Mouse (Mus musculus) NIH3T3 (cell line): ENCODE measurements around the gene Pcdh15.

Source experiments
- DNase-seq: peaks from one replicate; pipeline ENCODE4 v3.0.0-alpha.2; 2012; ENCODE audit warnings: low read depth

The Pcdh15 gene

DNA sequence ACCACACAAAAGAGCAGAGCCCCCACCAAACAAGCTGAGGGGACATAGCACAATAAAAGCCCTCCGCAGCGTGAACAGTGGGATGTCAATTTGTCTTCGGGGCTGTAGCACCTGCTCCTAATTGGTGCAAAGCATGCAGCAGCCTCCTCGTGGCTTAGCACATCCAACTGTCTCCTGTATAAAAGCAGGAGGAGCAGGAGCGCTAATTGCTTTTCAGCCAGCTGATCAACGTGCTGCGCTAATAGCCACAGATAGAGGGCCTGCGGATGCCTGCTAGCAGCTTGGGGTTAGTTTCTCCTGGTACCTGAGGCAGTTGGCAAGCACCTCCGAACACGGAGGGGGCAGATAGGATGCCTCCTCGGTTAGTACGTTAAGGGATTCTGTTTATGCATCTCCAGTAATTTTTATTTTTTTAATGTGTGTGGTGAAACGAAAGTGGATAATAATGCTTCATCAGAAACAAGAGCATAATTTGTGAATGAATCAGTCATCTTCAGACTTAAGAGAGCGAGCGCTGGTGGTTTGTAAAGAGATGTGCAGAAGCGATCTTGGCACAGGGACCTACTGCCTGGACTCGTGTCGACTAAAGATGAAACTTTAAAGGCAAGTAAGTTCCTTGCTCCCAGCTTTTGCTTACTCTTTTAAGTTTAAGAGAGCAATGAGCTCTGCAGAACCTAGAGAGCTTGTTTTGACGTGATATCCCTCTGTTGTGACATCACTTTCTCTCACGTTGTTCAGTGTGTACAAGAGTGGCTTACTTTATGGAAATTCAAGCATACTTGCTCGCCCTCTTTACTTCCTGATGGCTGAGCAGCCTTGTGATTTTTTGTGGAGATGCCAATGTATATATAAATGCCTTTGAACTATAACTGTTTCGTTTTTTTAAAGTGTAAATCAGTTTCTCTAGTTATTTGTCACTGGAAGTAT, 722.8 kb downstream of the Pcdh15 start:
- DNase-seq: no peak

DNA sequence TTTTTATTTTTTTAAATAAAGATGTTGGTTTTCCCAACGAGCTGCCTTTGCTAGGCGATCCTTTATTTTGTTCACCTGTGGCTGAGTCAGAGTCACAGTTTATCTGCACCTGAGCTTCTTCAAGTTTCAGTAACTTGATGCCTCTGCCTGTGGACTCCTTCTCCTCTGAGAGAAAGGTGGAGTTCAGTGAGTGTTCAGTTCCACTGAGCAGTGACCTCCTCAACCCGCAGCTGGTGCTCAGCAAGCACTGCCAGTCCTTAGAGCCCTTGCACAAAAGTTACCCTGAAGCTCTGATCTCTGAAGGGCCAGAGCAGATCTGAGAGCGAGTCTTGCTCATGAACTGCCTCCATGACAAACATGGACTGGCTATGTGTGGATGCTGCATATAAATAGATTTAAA, 724.1 kb downstream of the Pcdh15 start:
- no peak for DNase-seq

DNA sequence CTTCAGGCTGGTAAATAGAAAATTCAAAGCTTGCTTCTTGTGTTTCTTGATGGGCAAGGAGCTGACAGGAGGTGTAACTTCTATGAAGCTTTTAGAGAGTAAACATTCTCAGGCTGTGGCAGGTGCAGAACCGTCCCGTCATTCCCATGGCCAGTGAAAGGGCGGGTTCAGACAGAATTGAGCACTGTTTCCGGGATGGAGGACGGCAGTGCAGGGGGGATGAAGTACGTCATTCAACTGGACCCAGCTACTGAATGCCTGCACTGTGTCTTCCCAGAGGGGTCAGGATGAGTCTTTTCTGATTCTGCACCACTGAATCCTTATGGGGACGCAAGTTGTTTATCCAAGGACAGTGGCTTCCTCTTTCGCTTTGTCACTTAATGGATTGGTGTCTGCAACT, 727.2 kb downstream of the Pcdh15 start:
- no peak for DNase-seq

DNA sequence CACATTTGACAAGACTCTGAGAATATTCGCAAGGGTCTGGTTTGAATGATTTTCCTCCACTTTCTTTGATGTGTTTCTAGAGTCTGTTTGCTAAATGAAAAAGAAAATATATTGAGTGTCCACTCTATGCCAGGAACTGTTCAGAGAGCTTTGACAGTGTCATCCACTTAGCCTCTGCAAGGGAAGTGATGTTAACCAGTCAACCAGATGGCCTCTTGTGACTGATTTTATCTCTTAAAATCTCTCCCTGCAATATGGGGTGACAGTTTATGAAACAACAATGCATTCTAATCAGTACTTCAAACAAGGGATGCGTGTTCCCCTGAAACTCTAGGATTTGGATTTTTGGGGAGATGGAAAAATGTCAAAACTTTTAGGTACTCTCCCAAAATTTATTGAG, 729.6 kb downstream of the Pcdh15 start:
- no peak for DNase-seq

DNA sequence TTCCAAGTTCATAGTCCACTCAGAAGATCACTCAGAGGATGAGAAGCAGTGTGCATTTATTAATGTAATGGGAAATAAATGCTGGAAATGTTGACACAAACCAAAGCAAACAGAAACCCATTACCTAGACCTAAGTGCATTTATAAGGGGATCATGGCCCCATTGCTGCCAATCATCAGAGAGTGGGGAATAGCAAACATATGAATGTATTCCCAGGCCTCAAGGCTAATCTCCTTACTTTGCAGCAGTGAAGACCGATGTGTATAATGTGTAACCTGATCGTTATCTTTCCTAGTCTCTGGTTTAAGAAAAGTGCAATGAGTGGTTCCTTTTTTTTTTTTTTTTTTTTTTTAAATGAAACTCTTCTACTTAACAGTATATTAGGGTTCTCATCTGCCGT, 745.9 kb downstream of the Pcdh15 start:
- no peak for DNase-seq

DNA sequence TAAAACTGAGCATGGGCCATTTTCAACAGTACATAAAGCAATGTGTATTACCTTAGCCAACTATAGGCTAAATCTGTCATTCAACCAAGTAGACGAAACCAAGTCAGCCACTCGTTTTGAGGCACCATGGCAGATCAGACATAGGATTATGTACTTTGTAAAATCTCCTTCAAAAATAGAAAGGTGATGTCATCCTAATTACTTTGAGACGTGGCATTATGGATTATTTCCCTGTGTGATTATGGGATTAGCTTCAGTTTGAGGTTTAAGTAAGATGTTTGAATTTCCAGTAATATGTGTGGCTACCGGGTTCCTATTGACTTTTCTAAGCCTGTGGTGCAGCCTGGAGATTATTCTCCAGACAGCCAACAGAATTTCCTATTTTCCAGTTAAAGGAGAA, 763.0 kb downstream of the Pcdh15 start:
- DNase-seq: no peak

DNA sequence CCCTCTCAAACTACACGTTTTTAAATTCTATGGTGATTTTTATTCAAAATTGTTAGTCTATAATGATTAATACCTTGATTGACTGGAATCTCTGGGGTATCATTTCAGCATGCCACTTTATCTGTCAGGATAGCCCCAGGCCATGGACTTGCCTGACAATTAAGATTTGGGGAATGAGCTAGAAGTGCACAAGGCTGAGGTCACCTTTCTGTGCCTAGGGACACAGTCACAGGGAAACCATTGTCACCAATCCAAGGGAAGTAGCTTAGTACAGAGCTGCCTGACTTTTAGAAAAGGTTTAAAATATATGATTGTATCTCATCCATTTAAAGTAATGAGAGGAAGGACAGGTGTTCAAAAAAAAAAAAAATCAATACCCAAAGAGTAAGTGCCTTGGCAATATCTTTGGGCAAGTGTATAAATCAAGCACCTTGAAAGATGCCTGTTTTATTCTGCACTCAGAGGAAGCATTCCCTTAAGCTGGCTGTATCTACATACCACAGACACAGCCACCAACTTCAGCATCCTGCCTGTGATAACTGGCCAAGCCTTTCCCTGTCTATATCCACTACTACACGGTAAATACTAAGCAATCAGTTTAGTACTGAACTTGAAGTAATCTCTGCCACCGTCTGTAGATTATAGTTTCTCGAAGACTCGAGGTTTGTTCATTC, 779.0 kb downstream of the Pcdh15 start:
- no peak for DNase-seq

DNA sequence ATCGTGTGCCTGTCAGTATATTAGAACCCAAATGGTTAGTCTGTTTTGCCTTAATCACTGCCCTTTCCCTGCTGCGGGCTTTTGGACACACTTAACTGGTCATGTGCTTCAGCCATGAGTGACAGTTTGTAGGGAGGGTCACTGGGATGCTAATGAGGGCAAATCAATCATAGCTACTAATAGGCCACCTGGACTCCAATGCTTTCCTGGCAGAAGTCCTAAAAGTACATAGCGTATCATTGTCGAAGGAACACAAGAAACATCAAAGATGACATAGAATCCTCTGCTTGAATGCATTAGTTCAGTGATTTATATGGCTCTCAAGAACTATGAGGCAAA, 779.6 kb downstream of the Pcdh15 start:
- no peak for DNase-seq

DNA sequence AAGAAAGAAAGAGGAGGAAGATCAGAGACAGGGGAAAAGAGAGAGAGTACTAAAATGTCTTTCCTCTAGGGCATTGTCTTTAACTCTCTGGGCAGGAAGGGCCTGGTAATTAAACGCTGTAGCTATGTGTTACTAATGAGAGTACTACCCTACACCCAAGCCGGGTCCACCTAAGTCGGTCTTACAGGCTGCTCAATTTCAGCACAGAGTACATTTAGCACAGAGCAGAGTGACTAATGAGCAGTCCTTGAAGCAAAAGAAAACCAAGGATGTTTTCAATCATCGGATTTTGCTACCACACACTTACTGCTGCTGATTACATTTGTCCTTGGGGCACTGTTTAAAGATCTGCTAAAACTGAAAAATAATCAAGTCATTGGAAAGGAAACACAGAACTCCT, 788.6 kb downstream of the Pcdh15 start:
- no peak for DNase-seq

DNA sequence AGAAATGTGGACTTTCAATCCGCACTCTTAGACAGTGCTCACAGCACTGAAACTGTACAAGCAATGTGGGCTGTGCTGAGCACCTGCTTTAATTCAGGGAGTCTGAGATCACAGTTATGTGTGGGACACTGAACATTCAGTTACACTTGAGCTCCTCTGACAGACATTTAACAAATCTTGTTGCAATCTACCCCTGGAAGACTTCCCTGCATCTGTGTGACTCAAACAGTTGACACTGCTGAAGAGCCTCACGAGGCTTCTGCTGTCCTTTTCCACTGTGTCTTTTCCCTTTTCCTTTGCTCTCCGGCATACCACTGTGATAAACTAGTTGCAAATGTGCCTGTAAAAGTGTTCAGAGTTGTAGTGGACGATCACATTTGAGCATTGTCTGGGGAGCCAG, 793.1 kb downstream of the Pcdh15 start:
- no peak for DNase-seq

DNA sequence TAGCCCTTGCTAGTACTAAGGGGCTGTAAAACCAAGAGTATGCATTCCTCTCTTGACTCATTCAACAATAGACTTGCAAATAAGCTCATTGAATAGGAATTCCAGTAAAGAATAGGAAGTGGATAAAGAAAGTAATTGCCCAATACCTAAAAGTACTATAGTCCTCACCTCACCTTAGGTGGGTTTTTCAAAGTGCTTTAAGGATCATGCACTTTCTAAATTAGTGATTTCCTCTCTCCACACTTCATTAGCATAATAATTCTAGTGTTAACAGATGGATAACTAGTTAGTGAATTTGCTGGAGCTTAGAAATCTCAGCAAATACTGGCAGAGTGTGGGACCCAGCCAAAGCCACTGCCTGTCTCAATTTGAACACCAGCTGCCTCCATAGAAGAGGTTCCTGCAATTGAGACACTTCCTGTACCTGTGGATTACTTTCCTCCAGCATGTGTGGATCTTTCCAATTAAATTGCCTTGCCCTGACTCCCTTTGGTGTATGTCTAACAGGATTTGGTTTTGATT, 797.0 kb downstream of the Pcdh15 start:
- no peak for DNase-seq

DNA sequence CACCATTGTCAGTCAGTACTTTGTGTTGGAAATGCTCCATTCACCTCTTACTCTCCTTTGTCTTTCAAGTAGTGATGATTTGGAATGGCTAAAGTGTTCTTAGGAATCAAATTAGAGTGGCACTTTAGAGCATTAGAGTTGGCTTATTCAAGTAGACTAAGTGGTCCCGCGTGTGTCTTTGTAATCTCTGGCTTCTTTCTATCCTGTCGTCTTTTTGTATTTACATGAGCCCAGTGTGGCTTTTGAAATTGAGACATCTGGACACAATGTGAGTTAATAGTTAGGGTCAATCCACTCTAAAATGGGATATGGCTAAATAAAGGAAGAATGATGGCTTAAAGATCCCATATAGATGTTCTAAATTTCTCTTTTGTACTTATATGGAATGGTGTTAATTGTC, 800.0 kb downstream of the Pcdh15 start:
- DNase-seq: no peak

DNA sequence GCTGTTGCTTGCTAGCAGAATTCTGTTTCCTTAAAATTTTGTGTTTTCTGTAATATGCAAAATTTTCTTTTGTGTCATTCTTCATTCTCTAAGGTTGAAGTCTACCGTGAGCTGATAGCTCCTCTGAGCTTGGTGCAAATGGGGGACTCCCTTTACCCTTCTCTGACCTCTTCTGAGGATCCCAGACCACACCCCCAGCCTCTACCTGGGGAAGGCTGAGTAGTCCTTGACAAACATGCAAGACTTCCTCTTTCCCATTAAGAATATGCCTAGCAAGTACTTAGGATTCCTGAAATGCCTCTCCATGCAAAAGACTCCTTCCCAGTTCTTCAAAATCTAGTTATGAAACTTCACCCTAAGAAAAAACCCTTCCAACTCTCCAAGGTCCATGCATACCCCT, 808.5 kb downstream of the Pcdh15 start:
- DNase-seq: no peak

DNA sequence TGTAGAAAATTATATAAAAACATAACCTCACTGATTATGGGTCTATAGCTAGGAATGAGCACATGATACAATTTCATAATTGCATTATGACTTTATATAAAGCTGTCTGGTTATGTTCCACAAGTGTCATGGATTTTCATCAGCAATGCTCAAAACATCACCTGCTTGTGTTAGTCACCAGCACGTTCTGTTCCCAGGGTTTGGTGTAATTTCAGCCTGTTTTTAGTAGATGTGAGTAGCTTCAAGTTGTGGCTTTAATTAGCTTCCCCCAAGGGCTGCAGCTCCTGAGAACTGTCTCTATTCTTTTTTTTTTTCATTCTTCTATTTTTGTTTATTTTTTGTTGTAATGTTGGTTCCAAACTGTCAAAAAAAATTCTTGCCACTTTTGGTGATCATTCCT, 809.4 kb downstream of the Pcdh15 start:
- no peak for DNase-seq

DNA sequence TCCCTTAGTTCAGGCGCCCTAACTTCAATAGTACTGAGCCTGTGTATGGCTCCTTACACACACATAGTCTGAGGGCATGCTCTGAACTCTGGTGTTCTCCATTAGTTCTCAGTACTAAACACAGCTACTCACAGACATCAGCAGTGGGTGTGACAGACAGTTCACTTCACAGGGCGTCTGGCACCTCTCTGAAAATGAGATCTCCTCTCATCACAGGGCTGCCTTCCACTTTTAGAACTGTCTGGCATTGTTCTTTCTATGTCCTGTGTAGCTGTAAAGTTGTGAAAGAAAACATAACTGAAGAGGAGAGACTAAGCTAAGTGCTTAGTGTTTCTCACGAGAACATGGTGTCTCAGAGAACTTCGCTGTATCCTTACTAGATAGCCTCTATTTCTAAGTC, 816.0 kb downstream of the Pcdh15 start:
- DNase-seq: no peak

DNA sequence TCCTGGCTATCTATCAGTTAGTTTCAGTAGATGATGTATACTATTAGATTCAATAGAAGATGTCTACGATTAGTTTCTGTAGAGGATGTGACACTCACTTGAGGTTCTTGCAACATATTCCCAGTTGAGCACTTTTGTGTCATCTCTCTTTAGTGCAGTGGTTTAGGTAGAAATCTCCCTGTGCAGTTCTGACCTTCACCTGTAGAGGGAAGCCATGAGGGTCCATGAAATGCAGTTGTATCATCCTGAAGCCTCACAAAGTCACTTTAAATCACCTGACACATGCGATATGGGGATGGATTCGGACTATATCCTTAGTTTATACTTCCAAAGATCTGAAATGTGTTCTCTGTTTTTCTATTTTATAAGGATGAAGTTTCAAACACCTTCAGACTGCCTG, 822.4 kb downstream of the Pcdh15 start:
- DNase-seq: peak; percentile 22

DNA sequence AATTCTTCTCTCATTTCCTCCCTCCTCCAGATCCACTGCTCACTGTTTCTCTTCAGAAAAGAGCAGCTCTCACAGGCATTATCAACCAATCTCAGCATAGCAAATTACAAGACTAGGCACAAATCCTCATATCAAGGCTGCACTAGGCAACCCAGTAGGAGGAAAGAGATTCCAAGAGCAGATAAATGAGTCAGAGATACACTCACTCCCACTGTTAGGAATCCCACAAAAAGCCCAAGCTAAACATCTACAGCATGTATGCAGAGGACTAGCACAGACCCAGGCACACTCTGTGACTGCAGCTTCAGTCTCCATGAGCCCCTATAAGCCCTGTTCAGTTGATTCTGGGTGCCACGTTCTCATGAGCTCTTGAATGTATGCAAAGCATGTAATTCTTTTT, 829.5 kb downstream of the Pcdh15 start:
- no peak for DNase-seq

DNA sequence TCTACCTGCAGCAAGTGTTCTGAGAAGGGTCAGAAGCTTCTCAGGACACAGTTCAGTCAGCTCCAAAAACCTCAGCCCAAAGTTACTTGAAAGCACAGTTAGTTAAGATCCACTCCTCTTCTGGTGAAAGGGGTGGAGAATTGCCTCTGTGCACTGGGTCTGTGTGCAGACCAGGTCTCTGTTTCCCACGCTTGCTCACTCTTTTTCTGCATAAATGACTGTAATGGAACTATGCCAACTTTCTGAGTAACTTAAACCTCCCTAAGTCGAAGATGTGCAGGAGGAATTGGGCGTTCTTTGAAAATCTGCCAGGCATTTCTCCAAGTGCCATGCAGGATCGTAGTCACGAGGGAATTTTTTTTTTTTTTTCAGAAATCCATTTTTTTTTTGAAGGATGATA, 830.6 kb downstream of the Pcdh15 start:
- peak; percentile 6 for DNase-seq

DNA sequence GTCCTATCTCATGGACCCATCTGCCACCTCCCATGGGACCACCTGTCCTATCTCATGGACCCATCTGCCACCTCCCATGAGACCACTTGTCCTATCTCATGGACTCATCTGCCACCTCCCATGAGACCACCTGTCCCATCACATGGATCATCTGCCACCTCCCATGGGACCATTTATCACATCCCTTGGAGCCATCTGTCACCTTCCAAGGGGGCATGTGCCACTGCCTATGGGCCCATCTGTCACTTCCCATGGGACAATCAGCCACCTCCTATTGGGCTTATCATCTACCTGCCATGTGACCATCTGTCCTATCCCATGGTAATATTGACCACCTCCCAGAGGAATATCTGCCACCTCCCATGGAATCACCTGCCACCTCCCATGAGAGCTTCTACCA, 832.0 kb downstream of the Pcdh15 start:
- no peak for DNase-seq

DNA sequence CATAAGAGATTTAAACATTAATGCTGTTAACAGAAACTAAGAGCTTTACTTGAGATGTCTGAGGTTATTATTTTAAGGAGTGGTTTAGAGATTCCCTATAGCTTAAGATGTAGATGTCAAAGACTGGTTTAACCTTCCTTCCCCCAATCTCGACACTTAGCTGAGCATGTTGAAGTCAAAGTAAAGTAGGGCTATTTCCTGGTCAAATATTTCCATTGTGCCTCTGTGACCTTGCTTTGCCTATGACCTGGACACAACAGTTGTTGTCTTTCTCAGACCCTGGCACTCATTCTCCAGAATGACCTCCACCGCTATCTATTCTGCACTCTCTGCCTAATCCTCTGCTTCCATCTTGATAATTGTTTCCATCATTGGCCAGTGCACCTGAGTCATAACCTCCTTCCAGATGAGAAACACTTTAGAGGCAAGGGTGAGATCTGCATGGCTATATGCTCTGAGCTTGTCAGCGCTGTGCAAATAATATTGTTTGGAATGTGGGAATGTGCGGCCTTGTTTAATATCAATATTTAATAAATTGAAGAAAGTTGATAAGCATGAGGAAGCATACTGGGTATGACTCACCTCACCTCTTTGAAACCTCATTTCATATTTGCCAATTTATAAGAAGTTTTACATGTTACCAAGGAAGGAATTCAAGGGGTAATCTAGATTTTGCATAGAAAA, 833.0 kb downstream of the Pcdh15 start:
- DNase-seq: no peak

DNA sequence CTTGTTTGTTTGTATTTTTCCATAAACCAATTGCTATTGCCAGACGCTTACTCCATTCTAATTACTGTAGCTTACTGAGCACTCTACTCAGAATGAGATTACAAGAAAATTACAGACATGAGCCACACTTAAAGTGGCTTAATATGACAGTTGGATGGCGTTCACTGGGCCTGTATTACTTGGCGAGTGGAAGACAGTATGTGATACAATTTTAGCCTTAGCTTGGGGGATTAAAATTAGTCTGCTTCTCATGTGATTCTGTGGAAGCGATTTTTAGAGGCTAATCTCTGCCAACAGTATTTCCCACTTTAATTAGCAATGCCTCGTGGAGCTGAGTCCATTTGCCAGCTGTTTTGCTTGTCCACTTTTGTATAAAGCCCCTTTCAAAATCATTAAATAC, 837.0 kb downstream of the Pcdh15 start:
- no peak for DNase-seq

DNA sequence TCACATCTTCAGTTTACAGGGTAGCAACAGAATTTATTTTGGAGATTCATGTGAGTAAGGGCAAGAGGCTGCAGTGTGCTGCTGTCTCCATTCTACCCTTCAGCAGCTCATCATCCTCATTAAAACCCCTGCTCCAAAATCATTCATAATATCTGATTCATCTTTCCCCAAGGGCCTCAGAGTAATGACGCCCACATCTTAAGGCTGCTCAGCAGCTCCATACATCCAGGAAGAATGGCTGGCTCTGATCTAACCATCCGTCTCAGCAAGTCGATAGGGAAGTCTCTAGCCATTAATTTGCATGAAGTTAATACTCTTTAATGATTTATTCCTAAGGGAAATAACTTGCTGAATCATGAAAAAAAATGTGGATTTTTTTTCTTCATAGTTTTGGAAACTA, 839.8 kb downstream of the Pcdh15 start:
- no peak for DNase-seq

DNA sequence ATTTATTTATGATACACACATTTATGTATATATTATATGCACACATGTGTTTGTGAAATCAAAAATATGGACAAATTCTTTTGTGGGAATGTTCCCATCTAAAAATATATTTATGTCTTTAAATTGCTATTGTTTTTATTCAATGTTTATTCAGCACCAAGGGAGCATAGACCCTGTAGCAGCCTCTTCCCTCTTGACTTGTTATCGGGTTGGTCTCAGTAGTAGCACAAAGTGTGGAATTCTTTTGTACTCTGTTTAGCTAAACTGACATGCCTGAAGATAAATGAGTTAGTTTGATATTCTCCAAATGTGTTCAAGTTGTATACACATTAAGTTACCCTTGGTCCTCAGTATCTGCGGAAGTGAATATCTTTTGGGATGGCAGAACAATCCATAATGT, 848.7 kb downstream of the Pcdh15 start:
- DNase-seq: no peak
